In genomic region chr16:10581234-10581898, GRCm38 (mm10) we compare ENCODE assay signal across 33 mouse cellular contexts.
"Had no signal": no experiment of that assay in that cellular context is flagged by ENCODE, and none has a peak within 500 bp of the region (broad histone marks: within the 10 kb centered on the region; RNA-seq: fewer than 3 reads in every experiment).

No protein-coding gene starts in this region.

- H3K4me1 ChIP-seq: heart, embryonic 10.5 days; hindbrain, embryonic 10.5 days; hindbrain, embryonic 12.5 days; hindbrain, embryonic 13.5 days; hindbrain, embryonic 15.5 days had no signal

- ATAC-seq: hindbrain, embryonic 16.5 days; hindbrain, postnatal 0 days; inflammation-experienced regulatory T-cells, adult 6 months had no signal

- H3K4me2 ChIP-seq: heart, embryonic 11.5 days; heart, embryonic 12.5 days; heart, embryonic 13.5 days; heart, embryonic 15.5 days; hindbrain, embryonic 12.5 days; hindbrain, embryonic 13.5 days; hindbrain, embryonic 14.5 days; hindbrain, embryonic 15.5 days; kidney, embryonic 15.5 days had no signal

- H3K4me3 ChIP-seq: heart, adult 2 months; heart, embryonic 10.5 days; heart, embryonic 12.5 days; heart, embryonic 13.5 days; heart, embryonic 15.5 days; hindbrain, embryonic 10.5 days; hindbrain, embryonic 12.5 days; hindbrain, embryonic 13.5 days; hindbrain, embryonic 15.5 days; kidney, embryonic 15.5 days; layer of hippocampus, adult 2 months; left cerebral cortex, adult 2 months had no signal

- H3K9me3 ChIP-seq: heart, embryonic 10.5 days; heart, embryonic 12.5 days; heart, embryonic 13.5 days; heart, embryonic 15.5 days; hindbrain, embryonic 10.5 days; hindbrain, embryonic 12.5 days; hindbrain, embryonic 13.5 days; hindbrain, embryonic 15.5 days; kidney, embryonic 15.5 days had no signal

- H3K27ac ChIP-seq: heart, adult 2 months; heart, embryonic 10.5 days; heart, embryonic 13.5 days; heart, embryonic 15.5 days; hindbrain, embryonic 10.5 days; hindbrain, embryonic 12.5 days; hindbrain, embryonic 13.5 days; hindbrain, embryonic 14.5 days; hindbrain, embryonic 15.5 days; hindbrain, postnatal 0 days; kidney, embryonic 15.5 days; kidney, postnatal 0 days; layer of hippocampus, adult 2 months; left cerebral cortex, adult 2 months had no signal

- H3K9ac ChIP-seq: heart, embryonic 12.5 days; heart, embryonic 13.5 days; heart, embryonic 15.5 days; hindbrain, embryonic 12.5 days; hindbrain, embryonic 13.5 days; hindbrain, embryonic 14.5 days; hindbrain, embryonic 15.5 days; kidney, embryonic 15.5 days had no signal

- H3K27me3 ChIP-seq: heart, embryonic 12.5 days; heart, embryonic 13.5 days; heart, embryonic 15.5 days; hindbrain, embryonic 12.5 days; hindbrain, embryonic 13.5 days; hindbrain, embryonic 15.5 days; kidney, embryonic 15.5 days had no signal

- DNase-seq: heart, adult 2 months; heart, postnatal 10 days; heart, postnatal 14 days; heart, postnatal 4 days; kidney, adult 11 months; kidney, adult 18-20 months; kidney, adult 2 months; kidney, adult 8-10 months; kidney, adult 9 months; kidney, postnatal 10 days; kidney, postnatal 14 days; kidney, postnatal 25 days; kidney, postnatal 36 days; kidney, postnatal 4 days; layer of hippocampus, adult 9-11 months; layer of hippocampus, postnatal 36 days had no signal
